ENCODE assay signal across 30 mouse cellular contexts in genomic region chr17:44020707-44021220, GRCm38 (mm10). TPM values are rescaled to one million over a fixed set of nuclear protein-coding genes. Genes with fewer than 3 reads are reported as not detected.
DNase-seq lines count a peak whose midpoint lies in the region; ATAC-seq lines count a peak whose summit lies in the region.
"Had no signal": no experiment of that assay in that cellular context is flagged by ENCODE, and none has a peak within 500 bp of the region (broad histone marks: within the 10 kb centered on the region; RNA-seq: fewer than 3 reads in every experiment).

No protein-coding gene starts in this region.

- H3K27me3 ChIP-seq in heart, embryonic 11.5 days (ENCODE audit: control insufficient read depth, insufficient read depth, low read length) = no peaks in the 10 kb centered on the region
- no peaks in the 10 kb centered on the region for H3K27me3 ChIP-seq in heart, embryonic 15.5 days
- H3K27me3 ChIP-seq in liver, embryonic 12.5 days (replicated peaks) = no peaks in the 10 kb centered on the region
- H3K27me3 ChIP-seq: embryonic facial prominence, embryonic 13.5 days; hindbrain, embryonic 15.5 days; kidney, embryonic 15.5 days; limb, embryonic 13.5 days; liver, embryonic 13.5 days; Patski; stomach, embryonic 15.5 days had no signal

- 71% methylated on average over 6 of the region's 6 CpGs for WGBS in heart, embryonic 11.5 days (ENCODE audit: insufficient replicate concordance)
- WGBS in heart, embryonic 15.5 days = 56% methylated on average over 6 of the region's 6 CpGs
- 65% methylated on average over 6 of the region's 6 CpGs for WGBS in liver, embryonic 12.5 days (ENCODE audit: insufficient replicate concordance)

- no peak overlapping the region for H3K4me3 ChIP-seq in heart, embryonic 11.5 days (ENCODE audit: low read depth, low read length)
- H3K4me3 ChIP-seq in heart, embryonic 15.5 days = no peak overlapping the region
- H3K4me3 ChIP-seq in liver, embryonic 12.5 days = no peak overlapping the region
- H3K4me3 ChIP-seq: embryonic facial prominence, embryonic 13.5 days; forebrain, embryonic 10.5 days; hindbrain, embryonic 10.5 days; hindbrain, embryonic 15.5 days; kidney, embryonic 15.5 days; left cerebral cortex, adult 2 months; limb, embryonic 13.5 days; liver, embryonic 13.5 days; stomach, embryonic 15.5 days had no signal

- H3K9me3 ChIP-seq in heart, embryonic 11.5 days (replicated peaks; ENCODE audit: control insufficient read depth, low read length) = no peaks in the 10 kb centered on the region
- H3K9me3 ChIP-seq in heart, embryonic 15.5 days (replicated peaks) = no peaks in the 10 kb centered on the region
- no peaks in the 10 kb centered on the region for H3K9me3 ChIP-seq in liver, embryonic 12.5 days (replicated peaks)
- H3K9me3 ChIP-seq: embryonic facial prominence, embryonic 13.5 days; forebrain, embryonic 10.5 days; hindbrain, embryonic 15.5 days; kidney, embryonic 15.5 days; limb, embryonic 13.5 days; liver, embryonic 13.5 days; stomach, embryonic 15.5 days had no signal

- H3K4me1 ChIP-seq in heart, embryonic 11.5 days (ENCODE audit: control insufficient read depth, insufficient read depth, low read length) = peaks cover 3% of the 10 kb centered on the region; the same call in 1 of the 2 replicates
- peaks cover 15% of the 10 kb centered on the region for H3K4me1 ChIP-seq in heart, embryonic 15.5 days (replicated peaks)
- no peaks in the 10 kb centered on the region; the same call in 1 of the 2 replicates for H3K4me1 ChIP-seq in liver, embryonic 12.5 days
- H3K4me1 ChIP-seq: kidney, embryonic 15.5 days; limb, embryonic 13.5 days; liver, embryonic 13.5 days; stomach, embryonic 15.5 days had no signal

- DNase-seq in cerebellum, postnatal 10 days = peak; percentile 35 to 37
- peak; percentile 15 to 17 for DNase-seq in heart, adult 9 months (ENCODE audit: low spot score in 2 of 2)
- peak; percentile 10 for DNase-seq in retina, embryonic 14.5 days (ENCODE audit: low spot score)
- DNase-seq: adrenal gland, postnatal 14 days; cerebellum, adult 8-10 months; forebrain, postnatal 0 days; kidney, adult 18-20 months; kidney, postnatal 25 days; liver, embryonic 13.5 days; lung, adult 2 months; lung, postnatal 10 days; midbrain, embryonic 14.5 days; right cerebral cortex, postnatal 25 days; thymus, postnatal 14 days had no signal

- H3K4me2 ChIP-seq in heart, embryonic 11.5 days = no peak overlapping the region
- no peak overlapping the region for H3K4me2 ChIP-seq in heart, embryonic 15.5 days
- no peak overlapping the region for H3K4me2 ChIP-seq in liver, embryonic 12.5 days
- H3K4me2 ChIP-seq: embryonic facial prominence, embryonic 13.5 days; hindbrain, embryonic 15.5 days; kidney, embryonic 15.5 days; limb, embryonic 13.5 days; liver, embryonic 13.5 days; stomach, embryonic 15.5 days had no signal

- no peak for ATAC-seq in cerebellum, adult (ENCODE audit: insufficient number of reproducible peaks, low FRiP score, low TSS enrichment)
- ATAC-seq in heart, embryonic 11.5 days (replicated peaks; ENCODE audit: insufficient number of reproducible peaks, low FRiP score, low TSS enrichment) = no peak
- ATAC-seq in heart, embryonic 15.5 days (replicated peaks; ENCODE audit: insufficient number of reproducible peaks, insufficient read depth, low FRiP score, low read depth) = peak; percentile 35; the same call in 1 of the 2 replicates
- ATAC-seq in activated CD4-positive, CD25-positive, alpha-beta regulatory T cell, adult 4 months = no peak
- ATAC-seq in liver, embryonic 12.5 days = no peak
- ATAC-seq: forebrain, postnatal 0 days; inflammation-experienced regulatory T-cells, adult 6 months; Patski had no signal

- no peak overlapping the region for H3K9ac ChIP-seq in heart, embryonic 11.5 days (ENCODE audit: low read depth, low read length)
- H3K9ac ChIP-seq in heart, embryonic 15.5 days = no peak overlapping the region
- H3K9ac ChIP-seq in liver, embryonic 12.5 days = no peak overlapping the region
- H3K9ac ChIP-seq: embryonic facial prominence, embryonic 13.5 days; forebrain, postnatal 0 days; hindbrain, embryonic 15.5 days; kidney, embryonic 15.5 days; limb, embryonic 13.5 days; liver, embryonic 13.5 days; stomach, embryonic 15.5 days had no signal

- H3K27ac ChIP-seq in heart, embryonic 11.5 days (ENCODE audit: low read depth, low read length) = no peak overlapping the region
- peak overlapping the region; percentile 51 for H3K27ac ChIP-seq in heart, embryonic 15.5 days
- H3K27ac ChIP-seq in liver, embryonic 12.5 days = no peak overlapping the region
- H3K27ac ChIP-seq: embryonic facial prominence, embryonic 13.5 days; forebrain, embryonic 10.5 days; hindbrain, embryonic 10.5 days; hindbrain, embryonic 15.5 days; kidney, embryonic 15.5 days; left cerebral cortex, adult 2 months; limb, embryonic 13.5 days; liver, embryonic 13.5 days; macrophage; stomach, embryonic 15.5 days had no signal

- no peaks in the 10 kb centered on the region for H3K36me3 ChIP-seq in heart, embryonic 11.5 days (ENCODE audit: control insufficient read depth, insufficient read depth, low read length)
- H3K36me3 ChIP-seq in heart, embryonic 15.5 days = no peaks in the 10 kb centered on the region; the same call in 1 of the 2 replicates
- H3K36me3 ChIP-seq in liver, embryonic 12.5 days = no peaks in the 10 kb centered on the region
- H3K36me3 ChIP-seq: embryonic facial prominence, embryonic 13.5 days; forebrain, embryonic 10.5 days; hindbrain, embryonic 10.5 days; kidney, embryonic 15.5 days; limb, embryonic 13.5 days; liver, embryonic 13.5 days; stomach, embryonic 15.5 days had no signal

RNA-seq across cellular contexts. Expression of gene Enpp5, which starts 57.8 kb away (rescaled TPM):
- polyA plus RNA-seq in heart, embryonic 11.5 days (2014; fragmentation: Nextera tagmentation; extraction: Ambion mirVana) = 7.8 and 10.0 TPM in 2 replicates
- 16.0 and 20.5 TPM in 2 replicates for polyA plus RNA-seq in heart, embryonic 15.5 days (2015; fragmentation: Nextera tagmentation; extraction: Ambion mirVana)
- 1 to 10 TPM; 3.8 to 5.5 TPM for polyA plus RNA-seq in activated CD4-positive, CD25-positive, alpha-beta regulatory T cell, adult 4 months (2017; shearing (Covaris generic))
- 5.0 and 5.6 TPM in 2 replicates for polyA plus RNA-seq in liver, embryonic 12.5 days (2016; fragmentation: Nextera tagmentation; extraction: Ambion mirVana)
